Mouse (Mus musculus): ENCODE measurements around the gene Sorl1.

GRCm38 (mm10) chr9:42035995-42036394 lies 88.1 kb downstream of the Sorl1 start:
- TF ChIP-seq CTCF (IDR thresholded peaks at IDR 0.05; ENCODE audit: low read depth) (no peak), EP300 (optimal IDR thresholded peaks at IDR 0.05) (no peak)

All from stomach, postnatal 0 days (tissue).